Mouse (Mus musculus) cortical plate, adult 2 months (tissue): ENCODE results near the gene 8030474K03Rik.
"Not testable (repeated sequence)": the region's sequence is repeated elsewhere in the genome, so short reads cannot be mapped to it uniquely, and the experiment has no call there.

Experiments used
- CTCF ChIP-seq: fragments of 200-500 bp; IDR thresholded peaks from 2 replicates; pipeline ENCODE4 v1.5.1; 2011; ENCODE audit warnings: mild to moderate bottlenecking, control low read depth, low read length; ENCODE audit not compliant: insufficient read depth; ENCODE audit errors: extremely low read depth
- POLR2A ChIP-seq: fragments of 200-500 bp; IDR thresholded peaks from 2 replicates; pipeline ENCODE4 v1.6.1; 2011; ENCODE audit warnings: mild to moderate bottlenecking, low read length, control low read depth; ENCODE audit not compliant: insufficient read depth; ENCODE audit errors: extremely low read depth

DNA sequence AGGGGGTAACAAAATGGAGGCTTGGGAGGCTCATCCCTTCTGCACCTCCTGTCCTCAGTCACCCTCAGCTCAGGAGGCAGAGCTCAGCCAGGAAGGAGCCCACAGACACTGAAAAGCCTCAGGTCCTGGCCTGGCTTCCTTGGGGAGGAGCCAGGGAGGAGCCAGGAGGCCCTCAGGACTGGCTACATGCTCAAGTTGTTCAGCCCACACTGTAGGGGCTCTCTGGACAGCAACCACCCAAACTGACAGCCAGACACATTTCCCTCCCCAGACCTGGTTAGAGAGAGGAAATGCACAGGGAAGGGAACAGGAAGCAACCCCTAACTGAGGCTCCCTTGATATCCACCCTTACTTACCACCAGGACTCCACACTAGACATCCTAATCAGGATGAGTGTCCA lies 25.5 kb downstream of the 8030474K03Rik start:
- not testable (repeated sequence) for TF ChIP-seq CTCF, POLR2A
